Mouse (Mus musculus): Measurements from ENCODE around the gene Hoxd8. TPM values are rescaled to one million over a fixed set of nuclear protein-coding genes. Genes with fewer than 3 reads are reported as not detected.

The Hoxd8 gene
- total RNA-seq, 2 experiments from 2014 or later, result not detected

DNA sequence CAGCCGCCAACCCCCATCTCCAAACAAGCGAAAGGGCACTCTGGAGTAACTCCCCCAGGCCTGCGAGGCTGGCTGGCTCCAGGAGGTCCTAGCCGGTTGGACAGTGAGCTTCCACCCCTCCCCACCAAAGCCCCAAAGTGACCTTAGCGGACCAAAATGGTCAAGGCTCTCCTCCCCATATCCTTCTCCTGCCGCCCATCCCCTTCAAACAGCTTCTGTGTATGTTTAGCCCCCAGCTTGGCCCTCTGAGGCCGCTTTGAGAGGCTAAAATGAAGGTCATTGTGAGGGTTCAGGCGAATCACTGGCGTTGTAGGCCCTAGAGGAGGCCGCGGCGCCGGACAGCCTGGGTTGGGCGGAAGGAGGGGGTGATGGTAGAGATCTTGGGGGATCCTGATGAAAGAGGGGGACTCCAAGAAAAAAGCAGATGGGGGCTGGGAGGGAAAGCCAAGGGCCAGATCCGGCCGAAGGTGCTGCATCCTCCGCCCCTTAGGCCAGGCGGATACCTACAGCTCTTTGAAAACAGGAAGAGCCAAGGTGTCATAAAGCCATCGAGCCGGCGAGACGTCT lies 3.8 kb upstream of the Hoxd8 start:
- no peak for TF ChIP-seq CTCF (conservative IDR thresholded peaks at IDR 0.05)
- no peak overlapping the region for H3K4me3 ChIP-seq
- no peak for DNase-seq (ENCODE audit: low spot score in 2 of 2)
- H3K27ac ChIP-seq, result no peak overlapping the region

DNA sequence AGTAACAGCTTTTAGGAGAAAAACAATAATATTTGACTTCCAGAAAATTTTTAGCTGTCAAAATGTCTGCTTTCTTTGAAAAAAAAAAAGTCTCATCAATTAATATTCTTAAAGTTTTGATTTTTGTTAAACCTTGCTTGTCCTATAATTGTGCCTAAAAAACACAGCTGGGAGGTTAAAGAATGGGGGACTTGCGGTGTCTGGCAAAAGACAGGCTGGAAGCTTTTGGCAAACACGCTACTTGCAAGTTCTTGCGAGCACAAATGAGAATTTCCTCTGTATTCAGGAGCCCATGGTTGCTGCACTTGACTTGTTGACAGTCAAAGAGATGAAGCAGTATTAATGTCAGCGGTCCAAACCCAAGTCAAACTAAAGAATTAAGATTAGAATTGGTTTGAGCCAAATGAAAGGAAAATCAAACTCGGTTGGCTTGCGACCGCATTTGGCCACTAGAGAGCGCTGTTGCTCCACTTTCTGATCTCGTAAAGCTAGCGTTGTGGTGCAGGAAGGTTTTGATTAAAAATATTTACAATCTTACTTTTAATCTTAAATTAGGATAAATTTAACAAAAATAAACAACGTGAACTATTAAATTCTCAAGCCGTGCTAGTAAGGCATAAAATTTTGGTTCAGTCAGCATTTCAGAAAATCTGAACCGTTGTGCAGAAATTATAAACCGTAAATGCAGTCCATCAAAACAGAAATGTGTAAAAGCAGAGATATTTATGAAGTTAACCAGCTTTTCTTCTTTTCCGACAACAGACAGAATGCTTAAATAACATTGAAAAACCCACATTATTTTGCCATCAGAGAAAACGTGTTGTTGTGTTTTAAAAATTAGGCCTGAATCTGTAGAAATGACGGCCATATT lies 2.2 kb upstream of the Hoxd8 start:
- Histone ChIP-seq H3K27ac (no peak overlapping the region), H3K4me3 (no peak overlapping the region)
- peak; percentile 98 for TF ChIP-seq CTCF (conservative IDR thresholded peaks at IDR 0.05)
- peak; percentile 35 to 78 for DNase-seq (ENCODE audit: low spot score in 2 of 2)

DNA sequence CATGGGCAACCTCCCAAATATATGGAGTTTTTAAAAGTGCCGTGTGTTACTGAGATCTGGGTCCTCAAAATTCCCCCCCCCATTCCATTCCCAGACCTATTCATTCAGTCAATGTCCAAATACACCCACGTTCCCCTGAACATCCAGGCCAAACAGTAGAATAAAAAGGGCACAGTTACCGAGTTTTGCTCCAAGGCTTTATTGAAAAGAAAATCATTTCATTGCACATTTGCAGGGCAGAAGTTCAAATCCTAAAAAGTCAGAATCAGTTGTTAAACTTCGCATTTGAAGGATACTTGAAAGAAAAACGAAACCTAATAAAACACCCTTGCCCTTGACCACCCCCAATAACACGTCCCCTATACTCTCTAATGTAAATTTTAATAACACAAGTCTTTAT lies 1.6 kb upstream of the Hoxd8 start:
- Histone ChIP-seq H3K4me3 (no peak overlapping the region), H3K27ac (no peak overlapping the region)
- DNase-seq (ENCODE audit: low spot score in 2 of 2), result no peak
- no peak for TF ChIP-seq CTCF (conservative IDR thresholded peaks at IDR 0.05)

DNA sequence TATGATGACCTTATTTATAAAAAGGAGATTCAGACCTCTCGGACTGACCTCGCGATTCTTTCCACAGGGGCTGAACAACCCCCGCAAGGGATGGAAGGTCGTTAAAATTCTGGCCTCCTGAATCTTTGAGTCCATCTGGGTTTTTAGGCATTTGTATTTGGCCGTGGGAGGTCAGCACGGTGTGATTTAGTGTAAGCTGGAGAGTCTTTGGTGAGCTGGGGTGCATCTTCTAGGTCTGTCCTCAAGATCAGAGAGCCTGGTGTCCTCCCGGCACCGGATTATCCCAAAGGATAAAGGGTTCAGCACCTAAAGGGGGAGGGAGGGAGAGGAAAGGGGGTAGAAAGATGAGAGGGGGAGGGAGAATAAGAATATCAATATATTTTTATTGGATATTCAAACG lies 1.1 kb upstream of the Hoxd8 start:
- TF ChIP-seq CTCF (conservative IDR thresholded peaks at IDR 0.05), result no peak
- H3K4me3 ChIP-seq, result no peak overlapping the region
- H3K27ac ChIP-seq, result no peak overlapping the region
- DNase-seq (ENCODE audit: low spot score in 2 of 2), result no peak

- H3K27ac ChIP-seq, result no peak overlapping the region
- no peak overlapping the region for H3K4me3 ChIP-seq
- DNase-seq (ENCODE audit: low spot score in 2 of 2), result no peak
- no peak for TF ChIP-seq CTCF (conservative IDR thresholded peaks at IDR 0.05)
Measured at GRCm38 (mm10) chr2:74703720-74704392, 559 bp upstream of the Hoxd8 start.

- TF ChIP-seq CTCF (conservative IDR thresholded peaks at IDR 0.05), result no peak
- Histone ChIP-seq H3K4me3 (no peak overlapping the region), H3K27ac (no peak overlapping the region)
- DNase-seq (ENCODE audit: low spot score in 2 of 2), result no peak
Measured at GRCm38 (mm10) chr2:74704999-74705466, 618 bp downstream of the Hoxd8 start.

- Histone ChIP-seq H3K27ac (no peak overlapping the region), H3K4me3 (no peak overlapping the region)
- no peak for DNase-seq (ENCODE audit: low spot score in 2 of 2)
- TF ChIP-seq CTCF (conservative IDR thresholded peaks at IDR 0.05), result no peak
Measured at GRCm38 (mm10) chr2:74705467-74706089, 1.2 kb downstream of the Hoxd8 start.

GRCm38 (mm10) chr2:74706393-74706960 lies 2.1 kb downstream of the Hoxd8 start:
- H3K4me3 ChIP-seq, result no peak overlapping the region
- no peak for DNase-seq (ENCODE audit: low spot score in 2 of 2)
- H3K27ac ChIP-seq, result no peak overlapping the region
- TF ChIP-seq CTCF (conservative IDR thresholded peaks at IDR 0.05), result no peak

- Histone ChIP-seq H3K27ac (no peak overlapping the region), H3K4me3 (no peak overlapping the region)
- no peak for DNase-seq (ENCODE audit: low spot score in 2 of 2)
- no peak for TF ChIP-seq CTCF (conservative IDR thresholded peaks at IDR 0.05)
Measured at GRCm38 (mm10) chr2:74707599-74707998, 3.2 kb downstream of the Hoxd8 start.

GRCm38 (mm10) chr2:74708676-74709075 lies 4.3 kb downstream of the Hoxd8 start:
- Histone ChIP-seq H3K4me3 (no peak overlapping the region), H3K27ac (no peak overlapping the region)
- DNase-seq (ENCODE audit: low spot score in 2 of 2), result no peak
- no peak for TF ChIP-seq CTCF (conservative IDR thresholded peaks at IDR 0.05)

DNA sequence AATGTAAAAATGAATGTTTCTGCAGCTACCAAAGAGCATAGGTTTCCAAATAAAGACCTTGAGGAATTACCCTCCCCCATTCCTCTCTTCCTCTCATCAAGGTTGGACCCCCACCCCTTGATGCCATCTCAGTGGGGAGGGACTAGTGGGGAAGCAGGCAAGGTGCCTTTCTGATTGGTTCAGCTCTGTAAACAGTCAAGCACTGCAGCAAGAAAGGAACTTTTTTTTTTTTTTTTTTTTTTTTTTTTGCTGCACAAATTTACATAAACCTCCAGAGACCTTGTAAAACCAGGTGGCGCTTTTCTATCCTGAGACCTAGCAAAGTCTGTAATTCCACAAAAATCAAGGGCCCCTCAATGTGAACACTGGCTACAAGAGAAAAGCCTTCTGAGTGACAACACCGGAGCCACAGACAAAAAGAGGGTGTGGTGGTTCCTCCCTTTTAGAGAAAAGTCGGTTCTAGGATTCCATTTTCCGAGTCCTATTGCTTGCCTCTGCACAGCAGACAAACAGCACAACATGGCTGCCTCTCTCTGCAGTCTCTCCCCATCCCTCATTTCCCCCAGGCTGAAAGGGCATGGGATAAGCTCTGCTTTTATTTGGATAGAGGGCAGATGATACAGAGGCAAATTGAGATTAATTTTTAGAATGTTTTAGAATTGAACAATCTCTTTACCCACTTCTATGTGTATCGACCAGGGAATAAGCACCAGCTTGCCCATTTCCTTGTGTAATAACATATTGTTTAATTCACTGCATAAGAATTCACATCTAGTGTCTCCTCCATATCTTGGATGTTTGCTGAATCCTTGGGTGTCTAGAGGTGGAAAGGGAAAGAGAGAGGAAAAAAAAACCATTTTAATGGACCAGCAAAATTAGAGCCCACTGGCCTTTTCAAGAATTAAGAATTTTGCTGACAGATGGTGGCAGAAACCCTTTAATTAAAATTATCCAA lies 5.3 kb downstream of the Hoxd8 start:
- no peak overlapping the region for H3K4me3 ChIP-seq
- no peak for TF ChIP-seq CTCF (conservative IDR thresholded peaks at IDR 0.05)
- no peak for DNase-seq (ENCODE audit: low spot score in 2 of 2)
- H3K27ac ChIP-seq, result no peak overlapping the region

Measured in layer of hippocampus, adult 2 months (tissue).